Mouse (Mus musculus) lung, postnatal 0 days (tissue): ENCODE measurements at regions not wholly inside any gene's neighbourhood (a gene's known extent, or its start where the extent isn't known, plus 50 kb on each side); places are given as distances from the start of the nearest gene placed in this dataset.

ENCODE experiments used
- ATAC-seq: fragments of 200-750 bp; cut with Nextera tagmentation; 2 replicates; pipeline ENCODE4 v1.8.0; 2017; ENCODE audit warnings: moderate library complexity
- DNase-seq: peaks from one replicate; pipeline ENCODE4 v3.0.0-alpha.2; 2016; ENCODE audit warnings: low spot score
- H3K27ac ChIP-seq: fragments of 300-500 bp; sonication (generic); 2 replicates; pipeline ENCODE4 v1.5.1; 2014; ENCODE audit warnings: antibody characterized with exemption, mild to moderate bottlenecking, low read length, mixed read lengths
- H3K27me3 ChIP-seq: fragments of 300-500 bp; sonication (generic); replicated peaks from 2 replicates; pipeline ENCODE4 v1.6.1; 2014; ENCODE audit warnings: low read length, mixed read lengths; ENCODE audit not compliant: insufficient read depth
- H3K36me3 ChIP-seq: fragments of 300-500 bp; sonication (generic); 2 replicates; pipeline ENCODE4 v1.6.1; 2014; ENCODE audit warnings: low read length, mixed read lengths; ENCODE audit not compliant: insufficient read depth
- H3K4me1 ChIP-seq: fragments of 300-500 bp; sonication (generic); 2 replicates; pipeline ENCODE4 v1.6.1; 2014; ENCODE audit warnings: antibody characterized with exemption, low read depth, low read length, mixed read lengths; ENCODE audit not compliant: insufficient read depth
- H3K4me2 ChIP-seq: fragments of 300-500 bp; sonication (generic); replicated peaks from 2 replicates; pipeline ENCODE4 v1.6.1; 2014; ENCODE audit warnings: low read depth, mild to moderate bottlenecking, low read length, moderate library complexity, mixed read lengths
- H3K4me3 ChIP-seq: fragments of 300-500 bp; sonication (generic); 2 replicates; pipeline ENCODE4 v1.5.1; 2014; ENCODE audit warnings: low read depth, low read length
- H3K9ac ChIP-seq: fragments of 300-500 bp; sonication (generic); replicated peaks from 2 replicates; pipeline ENCODE4 v1.6.1; 2014; ENCODE audit warnings: low read depth, mild to moderate bottlenecking
- H3K9me3 ChIP-seq: fragments of 300-500 bp; sonication (generic); 2 replicates; pipeline ENCODE4 v1.6.1; 2016; ENCODE audit warnings: low read length, mixed read lengths
- CTCF ChIP-seq: IDR thresholded peaks from 2 replicates; pipeline ENCODE4 v1.5.1; 2016; ENCODE audit warnings: antibody characterized with exemption, mild to moderate bottlenecking
- EP300 ChIP-seq: IDR thresholded peaks from 2 replicates; pipeline ENCODE4 v1.6.1; 2016; ENCODE audit warnings: antibody characterized with exemption, mild to moderate bottlenecking, control low read depth
- WGBS: fragments of 180-500 bp; shearing (Covaris S2); extraction: QIAGEN DNeasy Blood & Tissue Kit; methylation state at CpG from one replicate; pipeline ENCODE4 v1.1.7; 2014; 5-methylcytosine and 5-hydroxymethylcytosine counted together

DNA sequence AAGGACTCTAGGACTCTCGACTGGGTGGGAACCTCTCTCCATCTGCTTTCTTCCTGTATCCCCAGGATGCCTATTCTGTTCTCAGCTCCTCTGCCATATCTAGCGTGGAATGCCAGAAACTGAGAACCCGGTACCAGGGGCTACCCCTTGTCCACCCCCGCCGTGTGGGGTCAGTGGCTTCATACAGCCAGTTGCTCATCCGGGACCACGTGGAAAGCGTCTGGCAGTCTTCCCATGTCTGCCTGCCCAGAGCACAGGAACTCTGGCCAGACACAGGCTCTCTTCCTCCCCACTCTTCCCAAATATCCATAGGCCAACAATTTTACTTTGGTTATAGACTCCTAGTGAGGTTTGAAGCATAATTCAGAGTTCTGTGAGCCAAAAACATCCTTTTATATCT, 852.6 kb downstream of the Epha7 start:
- Histone ChIP-seq H3K4me1 (no peaks in the 10 kb centered on the region), H3K9ac (no peak overlapping the region), H3K27ac (no peak overlapping the region), H3K27me3 (no peaks in the 10 kb centered on the region), H3K36me3 (no peaks in the 10 kb centered on the region), H3K9me3 (no peaks in the 10 kb centered on the region), H3K4me2 (no peak overlapping the region), H3K4me3 (no peak overlapping the region)
- TF ChIP-seq EP300 (no peak), CTCF (no peak)
- DNase-seq = no peak
- no peak for ATAC-seq
- 83% methylated on average over 8 of the region's 8 CpGs for WGBS

GRCm38 (mm10) chr4:29694153-29694552, 881.2 kb downstream of the Epha7 start:
- no peaks in the 10 kb centered on the region for H3K9me3 ChIP-seq
- no peak overlapping the region for H3K4me3 ChIP-seq
- no peak overlapping the region for H3K4me2 ChIP-seq
- ATAC-seq (no peak), DNase-seq (no peak)
- H3K4me1 ChIP-seq = no peaks in the 10 kb centered on the region
- H3K9ac ChIP-seq = no peak overlapping the region
- no peaks in the 10 kb centered on the region for H3K36me3 ChIP-seq
- WGBS = 48% methylated on average over 3 of the region's 3 CpGs
- H3K27me3 ChIP-seq = no peaks in the 10 kb centered on the region
- TF ChIP-seq CTCF (no peak), EP300 (no peak)
- no peak overlapping the region for H3K27ac ChIP-seq

- no peaks in the 10 kb centered on the region for H3K27me3 ChIP-seq
- no peaks in the 10 kb centered on the region for H3K9me3 ChIP-seq
- H3K27ac ChIP-seq = no peak overlapping the region
- WGBS = 60% methylated on average over 3 of the region's 3 CpGs
- TF ChIP-seq CTCF = no peak
- TF ChIP-seq EP300 = no peak
- H3K9ac ChIP-seq = no peak overlapping the region
- H3K4me3 ChIP-seq = no peak overlapping the region
- ATAC-seq = no peak
- no peaks in the 10 kb centered on the region for H3K4me1 ChIP-seq
- DNase-seq = no peak
- H3K36me3 ChIP-seq = no peaks in the 10 kb centered on the region
- H3K4me2 ChIP-seq = no peak overlapping the region
Observed at GRCm38 (mm10) chr4:29732513-29732912, 919.6 kb downstream of the Epha7 start.

DNA sequence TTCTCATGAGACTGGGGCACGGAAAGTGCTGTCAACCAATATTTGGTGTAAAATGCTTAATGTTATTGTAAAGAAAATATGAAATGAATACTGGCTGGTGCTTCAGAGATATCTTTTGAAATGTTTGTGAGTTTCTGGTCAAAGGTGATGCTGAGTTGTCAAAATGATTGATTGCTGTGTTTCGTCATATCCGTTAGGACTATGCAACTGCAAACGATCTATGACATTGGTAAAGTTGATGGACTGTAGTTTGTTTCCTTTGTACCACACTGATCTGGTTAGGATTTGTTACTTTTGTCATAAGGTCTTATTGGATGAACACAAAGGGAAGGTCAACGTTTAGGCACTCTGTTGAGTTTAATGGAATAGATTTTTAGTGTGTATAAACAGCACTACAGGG, 929.1 kb downstream of the Epha7 start:
- Histone ChIP-seq H3K4me3 (no peak overlapping the region), H3K27me3 (no peaks in the 10 kb centered on the region), H3K9ac (no peak overlapping the region), H3K4me1 (no peaks in the 10 kb centered on the region), H3K36me3 (no peaks in the 10 kb centered on the region), H3K27ac (no peak overlapping the region), H3K4me2 (no peak overlapping the region), H3K9me3 (no peaks in the 10 kb centered on the region)
- WGBS = 57% methylated on average over 5 of the region's 5 CpGs
- TF ChIP-seq EP300 (no peak), CTCF (no peak)
- DNase-seq (no peak), ATAC-seq (no peak)

GRCm38 (mm10) chr4:29742746-29743145, 929.8 kb downstream of the Epha7 start:
- TF ChIP-seq CTCF = no peak
- TF ChIP-seq EP300 = no peak
- H3K4me3 ChIP-seq = no peak overlapping the region
- H3K4me1 ChIP-seq = no peaks in the 10 kb centered on the region
- H3K27ac ChIP-seq = no peak overlapping the region
- no peaks in the 10 kb centered on the region for H3K9me3 ChIP-seq
- 62% methylated on average over 2 of the region's 2 CpGs for WGBS
- no peak overlapping the region for H3K9ac ChIP-seq
- no peaks in the 10 kb centered on the region for H3K27me3 ChIP-seq
- no peak overlapping the region for H3K4me2 ChIP-seq
- no peak for ATAC-seq
- no peak for DNase-seq
- no peaks in the 10 kb centered on the region for H3K36me3 ChIP-seq
